Mouse (Mus musculus) cerebral cortex, adult 2 months (tissue): ENCODE data around the gene Cacna1h.

Experiments
- WGBS: fragments of 180-500 bp; shearing (Covaris S2); methylation state at CpG from one replicate; pipeline ENCODE4 v1.1.7; 2018; 5-methylcytosine and 5-hydroxymethylcytosine counted together

The Cacna1h gene

GRCm38 (mm10) chr17:25408302-25408999, 25.1 kb downstream of the Cacna1h start:
- 75% methylated on average over 7 of the region's 7 CpGs for WGBS

- 41% methylated on average over 4 of the region's 4 CpGs for WGBS
Measured at GRCm38 (mm10) chr17:25407352-25407751, 26.2 kb downstream of the Cacna1h start.

- WGBS: 18% methylated on average over 6 of the region's 6 CpGs
Measured at GRCm38 (mm10) chr17:25406011-25406441, 27.6 kb downstream of the Cacna1h start.

GRCm38 (mm10) chr17:25405224-25405895, 28.2 kb downstream of the Cacna1h start:
- 29% methylated on average over 10 of the region's 10 CpGs for WGBS

GRCm38 (mm10) chr17:25404190-25404589, 29.4 kb downstream of the Cacna1h start:
- WGBS: 79% methylated on average over 3 of the region's 3 CpGs

GRCm38 (mm10) chr17:25402224-25402623, 31.4 kb downstream of the Cacna1h start:
- WGBS: 86% methylated on average over 13 of the region's 13 CpGs

- WGBS: 69% methylated on average over 4 of the region's 4 CpGs
Measured at GRCm38 (mm10) chr17:25401491-25401890, 32.1 kb downstream of the Cacna1h start.

- WGBS: 61% methylated on average over 7 of the region's 7 CpGs
Measured at GRCm38 (mm10) chr17:25400443-25400842, 33.1 kb downstream of the Cacna1h start.

- WGBS: 67% methylated on average over 13 of the region's 13 CpGs
Measured at GRCm38 (mm10) chr17:25398520-25398838, 35.1 kb downstream of the Cacna1h start.

- 35% methylated on average over 14 of the region's 14 CpGs for WGBS
Measured at GRCm38 (mm10) chr17:25397804-25398519, 35.6 kb downstream of the Cacna1h start.

- 91% methylated on average over 4 of the region's 4 CpGs for WGBS
Measured at GRCm38 (mm10) chr17:25394526-25394925, 39.1 kb downstream of the Cacna1h start.

- WGBS: 49% methylated on average over 9 of the region's 9 CpGs
Measured at GRCm38 (mm10) chr17:25374011-25374410, 59.6 kb downstream of the Cacna1h start.

GRCm38 (mm10) chr17:25372491-25372890, 61.1 kb downstream of the Cacna1h start:
- WGBS: 67% methylated on average over 8 of the region's 8 CpGs

GRCm38 (mm10) chr17:25368973-25369372, 64.6 kb downstream of the Cacna1h start, which contains the start of gene Tpsg1:
Gene Tpsg1 (plus strand): TSS chr17:25369273.
- 88% methylated on average over 3 of the region's 3 CpGs for WGBS

- 75% methylated on average over 2 of the region's 2 CpGs for WGBS
Measured at GRCm38 (mm10) chr17:25366005-25366404, 67.6 kb downstream of the Cacna1h start, which contains the start of gene Tpsb2. Gene Tpsb2 (plus strand): TSS chr17:25366305.

GRCm38 (mm10) chr17:25363726-25364125, 69.9 kb downstream of the Cacna1h start:
- 10% methylated on average over 1 of the region's 1 CpGs for WGBS

- 69% methylated on average over 2 of the region's 2 CpGs for WGBS
Measured at GRCm38 (mm10) chr17:25361291-25361690, 72.3 kb downstream of the Cacna1h start.

GRCm38 (mm10) chr17:25345462-25345861, 88.1 kb downstream of the Cacna1h start, which contains the start of gene Tpsab1:
Gene Tpsab1 (minus strand): TSS chr17:25345562.
- WGBS: 86% methylated on average over 4 of the region's 4 CpGs

GRCm38 (mm10) chr17:25341490-25341889, 92.1 kb downstream of the Cacna1h start:
- WGBS: 75% methylated on average over 3 of the region's 3 CpGs

GRCm38 (mm10) chr17:25340003-25340402, 93.6 kb downstream of the Cacna1h start:
- 84% methylated on average over 6 of the region's 6 CpGs for WGBS

- WGBS: 93% methylated on average over 4 of the region's 4 CpGs
Measured at GRCm38 (mm10) chr17:25338218-25338617, 95.4 kb downstream of the Cacna1h start.

GRCm38 (mm10) chr17:25333943-25334342, 99.6 kb downstream of the Cacna1h start:
- WGBS: 3% methylated on average over 8 of the region's 8 CpGs
